17 mouse cellular contexts compared by ENCODE assay signal in the genomic region with DNA sequence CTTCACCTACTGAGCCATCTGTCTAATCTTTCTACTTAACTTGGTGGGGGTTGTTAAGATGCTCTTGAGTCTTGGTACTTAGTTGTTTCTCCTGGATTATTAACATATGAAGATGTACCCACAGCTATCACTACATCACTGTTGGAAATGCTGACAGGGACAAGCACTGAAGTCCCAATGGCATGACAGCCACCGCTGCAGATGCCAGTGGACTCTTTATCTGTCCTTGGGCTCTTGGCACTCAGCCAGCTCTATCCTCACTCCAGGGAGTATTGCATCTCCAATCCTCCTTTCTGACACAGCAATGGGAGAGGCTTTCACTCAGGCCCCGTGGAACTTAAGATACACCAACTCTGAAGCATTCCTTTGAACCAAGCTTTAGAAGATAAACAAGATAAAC.
DNase-seq lines count a peak whose midpoint lies in the region; TF ChIP-seq lines count a peak whose summit lies in the region.
"Had no signal": no experiment of that assay in that cellular context is flagged by ENCODE, and none has a peak within 500 bp of the region (broad histone marks: within the 10 kb centered on the region; RNA-seq: fewer than 3 reads in every experiment).

No protein-coding gene starts in this region.

- peak; percentile 53 for DNase-seq in kidney, postnatal 10 days
- no peak for DNase-seq in kidney, adult 8-10 months
- DNase-seq in ovary, postnatal 36 days (ENCODE audit: low spot score): peak; percentile 49
- no peak for DNase-seq in ovary, postnatal 14 days (ENCODE audit: low spot score)
- peak; percentile 74 for DNase-seq in adrenal gland, postnatal 10 days
- no peak for DNase-seq in urinary bladder, postnatal 4 days (ENCODE audit: low spot score in 2 of 2)
- DNase-seq in layer of hippocampus, adult 2 months (ENCODE audit: low spot score in 2 of 2): no peak
- DNase-seq: forebrain, postnatal 0 days; kidney, adult 9 months; midbrain, embryonic 14.5 days; right cerebral cortex, adult 18-20 months; thymus, adult 18-20 months had no signal

- TF ChIP-seq CTCF in layer of hippocampus, adult 2 months (conservative IDR thresholded peaks at IDR 0.05): no peak

- no peak overlapping the region for H3K4me3 ChIP-seq in layer of hippocampus, adult 2 months
- H3K4me3 ChIP-seq: forebrain, embryonic 10.5 days; limb, embryonic 13.5 days; megakaryocyte, embryonic 14.5 days had no signal

- no peak overlapping the region; the same call in 1 of the 2 replicates for H3K27ac ChIP-seq in layer of hippocampus, adult 2 months
- H3K27ac ChIP-seq: forebrain, embryonic 10.5 days; hindbrain, embryonic 14.5 days; limb, embryonic 13.5 days; liver, embryonic 14.5 days had no signal

Comparison
In these comparisons a context has a peak if more than half of its experiments do, and no peak if none do; other contexts are left out.
1. DNase-seq: peak in kidney, postnatal 10 days (single experiment), ovary, postnatal 36 days (single experiment) and adrenal gland, postnatal 10 days (single experiment); none in kidney, adult 8-10 months (0 of 2), ovary, postnatal 14 days (single experiment), urinary bladder, postnatal 4 days (0 of 2) and layer of hippocampus, adult 2 months (0 of 2).